23 mouse cellular contexts compared by ENCODE assay signal in genomic region chr6:127132719-127133118, GRCm38 (mm10). TPM values are rescaled to one million over a fixed set of nuclear protein-coding genes. Genes with fewer than 3 reads are reported as not detected.
DNase-seq lines count a peak whose midpoint lies in the region; ATAC-seq and TF ChIP-seq lines count a peak whose summit lies in the region.
"Had no signal": no experiment of that assay in that cellular context is flagged by ENCODE, and none has a peak within 500 bp of the region (broad histone marks: within the 10 kb centered on the region; RNA-seq: fewer than 3 reads in every experiment).

No protein-coding gene starts in this region.

- no peak overlapping the region for H3K9ac ChIP-seq in forebrain, embryonic 15.5 days (replicated peaks)
- no peak overlapping the region for H3K9ac ChIP-seq in forebrain, embryonic 11.5 days (ENCODE audit: low read length)
- no peak overlapping the region for H3K9ac ChIP-seq in CH12.LX (ENCODE audit: insufficient read depth, low read depth)
- H3K9ac ChIP-seq: heart, embryonic 15.5 days; hindbrain, embryonic 14.5 days had no signal

- TF ChIP-seq CTCF in CH12.LX (conservative IDR thresholded peaks at IDR 0.05 in 1 of 2, IDR thresholded peaks at IDR 0.05 in 1 of 2; ENCODE audit: low read depth in 2 of 2, low read length in 2 of 2) = no peak

- H3K27ac ChIP-seq in forebrain, embryonic 15.5 days (replicated peaks) = peak overlapping the region; percentile 77
- no peak overlapping the region for H3K27ac ChIP-seq in forebrain, embryonic 11.5 days (ENCODE audit: low read depth, low read length)
- H3K27ac ChIP-seq in CH12.LX (ENCODE audit: insufficient read depth, low read depth) = peak overlapping the region; percentile 67
- H3K27ac ChIP-seq: heart, embryonic 15.5 days; hindbrain, embryonic 14.5 days had no signal

- TF ChIP-seq EP300 in CH12.LX (IDR thresholded peaks at IDR 0.05; ENCODE audit: low read length) = no peak

- H3K9me3 ChIP-seq in forebrain, embryonic 15.5 days = no peaks in the 10 kb centered on the region
- H3K9me3 ChIP-seq in forebrain, embryonic 11.5 days (ENCODE audit: control insufficient read depth, low read length) = no peaks in the 10 kb centered on the region
- H3K9me3 ChIP-seq in CH12.LX (replicated peaks; ENCODE audit: low read length) = no peaks in the 10 kb centered on the region
- H3K9me3 ChIP-seq: G1E; heart, embryonic 15.5 days had no signal

- peaks cover 15% of the 10 kb centered on the region for H3K36me3 ChIP-seq in forebrain, embryonic 15.5 days
- H3K36me3 ChIP-seq in forebrain, embryonic 11.5 days (ENCODE audit: control insufficient read depth, insufficient read depth, low read length) = peaks cover 9% of the 10 kb centered on the region; the same call in 1 of the 2 replicates
- H3K36me3 ChIP-seq in CH12.LX (replicated peaks in 1 of 2; ENCODE audit: control insufficient read depth in 1 of 2, insufficient read depth in 1 of 2, low read length in 1 of 2) = peaks cover 81 to 94% of the 10 kb centered on the region in 2 experiments

- H3K4me1 ChIP-seq in forebrain, embryonic 15.5 days = peaks cover 52% of the 10 kb centered on the region
- peaks cover 9% of the 10 kb centered on the region; the same call in 1 of the 2 replicates for H3K4me1 ChIP-seq in forebrain, embryonic 11.5 days (replicated peaks; ENCODE audit: control insufficient read depth, insufficient read depth, low read length)
- H3K4me1 ChIP-seq in CH12.LX (ENCODE audit: control insufficient read depth in 1 of 2, insufficient read depth in 2 of 2) = peaks cover 0 to 11% of the 10 kb centered on the region in 2 experiments; a peak in 1 of 4 replicates

- no peak overlapping the region for H3K4me3 ChIP-seq in forebrain, embryonic 15.5 days
- H3K4me3 ChIP-seq in forebrain, embryonic 11.5 days (ENCODE audit: low read depth, low read length) = no peak overlapping the region
- H3K4me3 ChIP-seq in CH12.LX (replicated peaks in 1 of 3; ENCODE audit: low read depth in 2 of 3, low read length in 2 of 3, poor library complexity in 1 of 3) = no peak overlapping the region
- H3K4me3 ChIP-seq: heart, embryonic 15.5 days had no signal

- no peak for DNase-seq in forebrain, embryonic 11.5 days (ENCODE audit: low spot score)
- peak; percentile 28 for DNase-seq in lung, postnatal 10 days
- DNase-seq in lung, postnatal 4 days = no peak
- DNase-seq in CH12.LX (ENCODE audit: extremely low read depth) (no peak), adipocyte (ENCODE audit: low spot score) (peak; percentile 79)
- no peak for DNase-seq in right cerebral cortex, adult 2 months (ENCODE audit: low spot score in 2 of 2)
- no peak for DNase-seq in kidney, adult 9 months
- DNase-seq: adrenal gland, adult 2 months; adrenal gland, postnatal 25 days; cerebellum, adult 18-20 months; cerebellum, adult 9-11 months; cerebellum, postnatal 36 days; gastrocnemius, postnatal 10 days; heart, adult 18-20 months; heart, postnatal 14 days had no signal

- in situ Hi-C loops in CH12.LX (cut with MboI; ENCODE audit: low pct_ligation_motif_present, low pct_unique_long_range_greater_than_20kb, low sequenced_read_pairs) = no loop called here

- dilution Hi-C loops in CH12.LX (cut with MboI; ENCODE audit: extremely low pct_ligation_motif_present, extremely low pct_unique_long_range_greater_than_20kb, low sequenced_read_pairs) = no loop called here

- 53% methylated on average over 3 of the region's 3 CpGs for WGBS in forebrain, embryonic 15.5 days
- WGBS in forebrain, embryonic 11.5 days = 86% methylated on average over 3 of the region's 3 CpGs

- TF ChIP-seq POLR2A in CH12.LX (IDR thresholded peaks at IDR 0.05; ENCODE audit: low read depth, low read length) = no peak

- H3K79me2 ChIP-seq in CH12.LX (replicated peaks; ENCODE audit: control insufficient read depth, extremely low read depth, insufficient read depth, poor library complexity, severe bottlenecking) = no peaks in the 10 kb centered on the region; the same call in 1 of the 2 replicates

- no peaks in the 10 kb centered on the region for H3K27me3 ChIP-seq in forebrain, embryonic 15.5 days
- no peaks in the 10 kb centered on the region; the same call in 1 of the 2 replicates for H3K27me3 ChIP-seq in forebrain, embryonic 11.5 days (ENCODE audit: control insufficient read depth, insufficient read depth, low read length)
- no peaks in the 10 kb centered on the region for H3K27me3 ChIP-seq in CH12.LX (replicated peaks)
- H3K27me3 ChIP-seq: heart, embryonic 15.5 days; Patski had no signal

- no peak for TF ChIP-seq RAD21 in CH12.LX (IDR thresholded peaks at IDR 0.05; ENCODE audit: low read depth, low read length)

- no peak for ATAC-seq in forebrain, embryonic 15.5 days (replicated peaks)
- ATAC-seq in forebrain, embryonic 11.5 days (replicated peaks; ENCODE audit: low FRiP score) = no peak
- ATAC-seq: activated CD4-positive, CD25-positive, alpha-beta regulatory T cell, adult 4 months; intestine, embryonic 16.5 days; Patski had no signal

- no peak overlapping the region for H3K4me2 ChIP-seq in forebrain, embryonic 15.5 days (replicated peaks)
- no peak overlapping the region for H3K4me2 ChIP-seq in forebrain, embryonic 11.5 days (ENCODE audit: low read depth, low read length, severe bottlenecking)
- no peak overlapping the region for H3K4me2 ChIP-seq in CH12.LX (ENCODE audit: insufficient read depth, low read depth, poor library complexity, severe bottlenecking)
- H3K4me2 ChIP-seq: heart, embryonic 11.5 days; heart, embryonic 15.5 days; hindbrain, embryonic 14.5 days had no signal

TF ChIP-seq in CH12.LX, 34 proteins besides CTCF, POLR2A, EP300 and RAD21:
- TF ChIP-seq MXI1 (IDR thresholded peaks at IDR 0.05; ENCODE audit: low read depth, low read length) (no peak), PAX5 (IDR thresholded peaks at IDR 0.05; ENCODE audit: low read length) (no peak), BHLHE40 (IDR thresholded peaks at IDR 0.05; ENCODE audit: low read depth, low read length) (0 out of 2 replicates have a peak, but pooled peaks have one; percentile 7), ZKSCAN1 (IDR thresholded peaks at IDR 0.05; ENCODE audit: borderline replicate concordance, low read depth, low read length) (no peak)

RNA-seq across cellular contexts. Expression of gene Ccnd2, which starts 19.3 kb away (rescaled TPM):
- polyA plus RNA-seq in forebrain, embryonic 15.5 days (2015; fragmentation: Nextera tagmentation; extraction: Ambion mirVana) = 1,282 and 1,421 TPM in 2 replicates
- 1,258 and 1,292 TPM in 2 replicates for polyA plus RNA-seq in forebrain, embryonic 11.5 days (2014; fragmentation: Nextera tagmentation; extraction: Ambion mirVana)
- total RNA-seq in CH12.LX (2012; rRNA removed) (99.4 and 146 TPM in 2 replicates), CH12.LX (2014; rRNA removed) (33.5 and 42.4 TPM in 2 replicates)
- polyA plus RNA-seq in CH12.LX (2012; ENCODE audit: insufficient read length, low read depth) = 255 and 299 TPM in 2 replicates

RNA-seq across cellular contexts. Expression of gene Tigar, which starts 23.4 kb away (rescaled TPM):
- polyA plus RNA-seq in forebrain, embryonic 15.5 days (2015; fragmentation: Nextera tagmentation; extraction: Ambion mirVana) = 9.2 and 10.0 TPM in 2 replicates
- 5.3 and 6.8 TPM in 2 replicates for polyA plus RNA-seq in forebrain, embryonic 11.5 days (2014; fragmentation: Nextera tagmentation; extraction: Ambion mirVana)
- 8.9 and 12.4 TPM in 2 replicates for total RNA-seq in CH12.LX (2012; rRNA removed)
- total RNA-seq in CH12.LX (2014; rRNA removed) = 11.5 and 11.8 TPM in 2 replicates
- 18.6 and 20.8 TPM in 2 replicates for polyA plus RNA-seq in CH12.LX (2012; ENCODE audit: insufficient read length, low read depth)

Comparison
In these comparisons a context has a peak if more than half of its experiments do, and no peak if none do; other contexts are left out.
1. DNase-seq: peak in lung, postnatal 10 days (single experiment) and adipocyte (single experiment); none in forebrain, embryonic 11.5 days (single experiment), lung, postnatal 4 days (0 of 2), CH12.LX (single experiment), right cerebral cortex, adult 2 months (0 of 2) and kidney, adult 9 months (single experiment).